Mouse (Mus musculus): ENCODE data around the gene Tpx2.

Tpx2 gene

DNA sequence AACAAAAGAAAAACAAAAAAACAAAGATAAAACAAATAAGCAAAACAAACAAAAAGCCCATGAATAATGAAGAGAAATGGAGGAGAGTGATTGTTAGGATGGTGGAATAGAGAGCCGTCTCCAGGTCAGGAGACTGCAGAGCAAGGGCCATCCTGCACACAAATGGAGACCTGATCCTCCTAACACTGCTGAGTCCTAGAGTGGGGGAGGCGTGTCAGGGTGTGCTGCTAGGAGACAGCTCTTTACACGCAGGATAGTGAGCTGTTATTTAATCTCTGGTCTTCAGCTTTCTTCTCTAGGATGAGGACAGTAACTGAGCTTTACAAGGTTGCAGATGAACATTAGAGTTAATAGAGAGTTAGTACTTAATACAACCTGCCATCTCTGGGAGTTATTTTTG, 14.9 kb downstream of the Tpx2 start:
- DNase-seq (ENCODE audit: low read depth, low spot score), result no peak

GRCm38 (mm10) chr2:152863346-152863745, 15.6 kb downstream of the Tpx2 start:
- no peak for DNase-seq (ENCODE audit: low read depth, low spot score)

- DNase-seq (ENCODE audit: low read depth, low spot score), result no peak
Measured at GRCm38 (mm10) chr2:152878239-152878638, 30.5 kb downstream of the Tpx2 start.

- no peak for DNase-seq (ENCODE audit: low read depth, low spot score)
Measured at GRCm38 (mm10) chr2:152880898-152881297, 33.1 kb downstream of the Tpx2 start.

DNA sequence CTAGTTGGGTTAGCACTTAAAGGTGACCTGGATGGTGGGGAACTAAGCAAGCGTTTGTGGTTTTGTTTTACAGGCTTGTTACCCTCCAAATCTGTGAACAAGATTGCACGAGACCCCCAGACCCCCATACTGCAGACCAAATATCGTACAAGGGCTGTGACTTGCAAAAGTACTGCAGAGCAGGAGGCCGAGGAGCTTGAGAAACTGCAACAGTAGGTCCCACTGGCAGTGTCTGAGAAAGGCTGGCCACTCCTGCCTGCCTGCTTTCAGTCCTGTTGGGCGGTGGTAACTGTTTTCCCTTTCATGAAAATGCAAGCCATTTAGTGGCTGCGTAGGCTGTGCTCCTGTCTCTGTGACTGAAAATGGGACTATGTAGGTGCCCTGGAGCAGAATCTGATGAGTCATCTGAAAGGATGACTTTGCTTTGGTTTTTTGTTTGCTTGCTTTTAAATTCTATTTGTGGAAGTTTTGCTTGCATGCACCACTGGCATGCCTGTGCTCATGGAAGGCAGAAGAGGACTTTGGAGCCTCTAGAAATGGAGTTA, 36.4 kb downstream of the Tpx2 start:
- peak; percentile 68 for DNase-seq (ENCODE audit: low read depth, low spot score)

DNA sequence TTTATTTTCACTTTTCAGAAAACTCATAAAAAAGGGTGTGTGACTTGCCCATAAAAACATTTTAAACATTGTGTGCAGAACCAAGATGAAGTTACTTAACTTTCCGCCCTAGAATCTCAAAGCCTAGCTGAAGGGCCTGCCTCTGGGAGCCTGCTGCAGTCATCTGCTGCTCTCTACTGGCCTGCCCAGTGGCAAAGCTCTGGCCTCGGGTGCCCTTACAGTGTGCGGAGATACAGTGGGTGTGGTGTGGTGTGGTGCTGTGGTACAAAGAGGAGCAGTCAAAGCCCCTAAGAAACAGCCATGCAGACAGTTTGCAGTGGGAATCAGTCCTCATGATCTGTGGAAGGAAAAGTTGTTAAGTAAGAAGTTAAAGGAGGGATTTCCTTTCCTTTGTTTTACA, 39.5 kb downstream of the Tpx2 start:
- DNase-seq (ENCODE audit: low read depth, low spot score), result no peak

- no peak for DNase-seq (ENCODE audit: low read depth, low spot score)
Measured at GRCm38 (mm10) chr2:152888774-152889173, 41.0 kb downstream of the Tpx2 start.

DNA sequence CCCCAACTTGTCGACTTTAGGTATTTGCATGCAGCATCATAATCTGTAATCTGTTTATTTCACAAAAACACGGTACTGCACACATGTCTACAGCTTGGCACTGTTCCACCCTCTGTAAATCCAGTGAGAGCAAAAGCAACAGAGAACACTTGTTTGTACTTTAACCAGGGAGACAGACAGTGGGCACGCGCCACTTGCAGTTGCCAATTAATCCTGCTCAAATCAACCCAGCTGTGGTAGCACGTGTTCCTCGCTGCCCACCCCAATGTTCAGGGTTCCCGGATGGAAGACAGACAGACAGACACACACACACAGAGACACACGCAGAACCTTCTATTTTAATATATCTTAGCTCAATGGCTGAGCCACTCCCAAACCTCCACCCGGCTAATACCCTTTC, 48.1 kb downstream of the Tpx2 start:
- no peak for DNase-seq (ENCODE audit: low read depth, low spot score)

- DNase-seq (ENCODE audit: low read depth, low spot score), result no peak
Measured at GRCm38 (mm10) chr2:152896926-152897325, 49.2 kb downstream of the Tpx2 start.

- DNase-seq (ENCODE audit: low read depth, low spot score), result no peak
Measured at GRCm38 (mm10) chr2:152899011-152899410, 51.2 kb downstream of the Tpx2 start.

- DNase-seq (ENCODE audit: low read depth, low spot score), result no peak
Measured at GRCm38 (mm10) chr2:152901296-152901695, 53.5 kb downstream of the Tpx2 start.

DNA sequence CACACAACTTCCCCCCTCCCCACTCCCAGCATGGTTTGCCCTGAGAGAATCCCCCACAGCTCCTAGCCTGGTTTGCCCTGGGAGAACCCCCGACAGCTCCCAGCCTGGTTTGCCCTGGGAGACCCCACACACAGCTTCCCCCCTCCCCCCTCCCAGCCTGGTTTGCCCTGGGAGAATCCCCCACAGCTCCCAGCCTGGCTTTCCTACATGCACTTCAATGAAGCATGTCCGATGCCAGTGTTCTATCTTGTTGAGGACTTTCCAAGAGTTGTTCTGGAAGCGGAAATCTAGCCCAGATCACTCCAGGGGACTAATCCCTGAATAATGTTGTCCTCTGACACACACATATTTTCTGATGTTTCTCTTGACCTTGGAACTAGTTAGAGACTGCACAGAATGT, 54.9 kb downstream of the Tpx2 start:
- DNase-seq (ENCODE audit: low read depth, low spot score), result no peak

GRCm38 (mm10) chr2:152903586-152903985, 55.8 kb downstream of the Tpx2 start:
- no peak for DNase-seq (ENCODE audit: low read depth, low spot score)

DNA sequence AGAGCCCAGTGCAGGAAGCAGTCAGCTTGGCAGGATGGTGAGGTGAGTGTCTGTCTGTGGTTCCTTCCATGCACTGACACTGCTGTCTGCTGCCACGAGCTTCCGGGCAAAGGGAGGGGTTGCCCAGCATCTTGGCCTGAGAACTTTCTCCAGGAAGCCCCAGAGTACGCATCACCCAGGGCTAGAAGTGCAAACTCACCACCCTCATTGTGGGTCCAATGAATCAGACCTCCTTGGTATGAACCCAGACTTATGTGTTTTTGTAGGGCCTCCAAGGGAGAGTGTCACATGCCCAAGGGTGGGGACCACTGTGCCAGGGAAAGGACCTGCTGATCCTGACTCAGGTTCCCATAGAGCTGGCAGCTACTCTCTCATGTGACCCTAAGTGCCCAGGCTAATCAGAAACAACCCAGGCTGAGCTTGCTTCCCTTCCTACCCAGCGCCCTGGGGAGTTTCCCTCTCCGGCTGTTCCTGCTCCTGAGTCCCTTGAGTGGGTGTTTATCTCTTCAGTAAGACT, 56.4 kb downstream of the Tpx2 start:
- no peak for DNase-seq (ENCODE audit: low read depth, low spot score)

GRCm38 (mm10) chr2:152905036-152905829, 57.5 kb downstream of the Tpx2 start:
- no peak for DNase-seq (ENCODE audit: low read depth, low spot score)

DNA sequence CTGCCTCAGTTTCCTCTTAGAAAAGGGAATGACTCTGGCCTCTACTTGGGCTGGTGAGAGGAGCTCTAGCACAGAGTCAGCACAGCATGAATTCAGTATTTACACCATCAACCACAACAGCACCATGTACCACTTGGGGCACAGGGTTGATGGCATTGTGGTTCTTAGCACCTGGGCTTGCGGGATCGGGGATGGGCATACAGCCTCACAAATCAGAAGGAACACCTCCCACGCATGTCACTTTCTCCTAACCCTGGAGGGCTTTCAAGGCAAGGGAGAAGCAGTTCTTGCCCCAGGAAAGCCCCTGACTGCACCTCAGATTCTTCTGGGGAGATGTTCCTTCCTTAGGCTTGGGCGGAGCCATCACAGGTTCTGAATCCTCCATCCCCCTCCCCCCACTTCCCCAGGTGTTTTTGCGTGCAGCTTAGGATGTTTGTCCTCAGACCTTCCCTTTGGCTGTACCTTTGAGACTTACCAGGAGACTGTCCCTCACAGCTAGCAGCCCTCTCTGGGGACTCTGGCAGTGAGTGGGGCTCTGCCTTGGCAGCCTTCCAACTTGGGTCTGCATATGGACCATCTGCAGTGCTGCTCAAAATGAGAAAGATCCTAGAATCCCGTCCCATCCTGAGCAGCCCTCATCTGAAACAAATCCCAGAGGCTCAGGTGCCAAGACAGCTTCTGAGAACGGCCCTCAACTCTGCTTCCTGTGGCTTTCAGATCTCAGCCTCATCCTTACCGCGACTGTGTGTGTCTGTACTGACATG, 58.7 kb downstream of the Tpx2 start:
- DNase-seq (ENCODE audit: low read depth, low spot score), result no peak

DNA sequence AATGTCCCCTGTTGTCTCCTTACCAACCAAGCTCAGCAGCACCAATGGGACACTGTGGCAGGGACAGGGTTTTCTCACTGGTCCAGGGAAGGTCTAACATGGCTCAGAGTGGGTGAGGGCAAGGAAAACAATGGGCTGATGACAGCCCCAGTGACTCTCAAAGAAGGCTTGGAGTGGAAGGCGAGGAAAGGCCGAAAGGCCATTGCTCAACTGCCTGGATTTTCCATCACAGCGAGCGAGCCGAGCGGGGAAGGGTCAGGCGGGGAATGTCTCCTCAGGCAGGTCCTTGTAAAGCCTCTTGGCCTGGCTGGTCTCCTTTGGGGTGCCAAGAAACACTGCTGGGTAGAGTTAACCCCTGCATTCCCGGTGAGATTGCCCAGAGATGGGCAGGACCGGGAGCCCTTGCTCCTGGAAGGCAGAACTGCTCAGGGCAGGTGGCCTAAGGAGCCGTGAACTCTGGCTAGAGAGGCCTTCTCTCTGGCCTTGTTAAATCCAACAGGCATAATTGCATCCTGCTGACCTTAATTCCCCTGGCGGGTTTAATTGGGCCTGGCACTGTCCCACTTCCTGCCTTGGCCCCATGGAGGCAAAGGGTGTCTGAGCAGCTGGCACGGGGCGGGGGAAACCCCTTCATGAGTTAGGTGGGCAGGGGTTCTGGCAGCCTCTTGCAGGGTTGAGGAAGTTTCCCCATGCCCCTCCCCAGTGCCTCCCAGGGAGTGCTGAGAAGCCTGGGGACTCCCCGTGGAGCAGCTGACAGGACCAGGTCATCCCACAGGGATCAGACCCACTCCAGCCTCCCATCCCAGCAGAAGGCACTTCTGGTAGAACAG, 59.6 kb downstream of the Tpx2 start:
- DNase-seq (ENCODE audit: low read depth, low spot score), result no peak

DNA sequence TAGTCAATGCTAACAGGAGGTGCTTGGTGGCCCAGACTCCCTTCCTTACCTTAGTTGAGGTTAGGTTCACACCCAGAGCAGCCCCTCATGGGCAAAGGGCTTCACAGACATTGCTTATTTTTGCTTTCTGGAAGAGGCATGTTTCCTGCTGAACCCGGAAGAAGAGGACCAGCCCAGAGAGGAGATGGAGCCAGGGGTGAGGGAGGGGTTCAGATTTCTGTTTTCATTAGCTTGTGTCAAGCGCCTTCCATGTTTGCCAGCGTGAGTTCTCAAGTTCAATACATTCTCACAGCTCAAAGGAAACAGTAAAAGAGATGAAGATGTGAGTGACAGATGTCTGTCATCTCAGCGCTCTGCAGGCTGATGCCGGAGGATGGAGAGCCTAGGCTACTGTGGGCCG, 62.1 kb downstream of the Tpx2 start:
- DNase-seq (ENCODE audit: low read depth, low spot score), result no peak

DNA sequence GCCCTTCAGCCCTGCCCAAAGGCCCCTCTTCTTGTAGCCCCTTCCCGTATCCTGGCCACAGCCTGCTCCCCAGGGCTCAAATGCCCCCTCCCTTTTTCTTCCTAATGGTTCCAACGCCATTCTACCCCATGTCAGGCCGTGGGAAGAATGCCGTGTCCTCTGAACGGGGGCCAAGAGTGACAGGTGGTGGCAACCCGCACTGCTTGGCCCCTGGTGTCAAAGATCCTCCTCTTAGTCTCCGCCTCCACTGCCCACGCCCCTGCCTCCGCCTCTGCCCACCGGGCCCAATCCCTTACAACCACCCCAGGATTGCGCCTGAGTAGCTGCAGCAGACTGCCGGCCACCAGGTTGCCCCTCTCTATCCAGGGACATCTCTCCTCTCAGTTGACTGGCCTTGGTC, 63.3 kb downstream of the Tpx2 start, which contains the start of gene Mylk2:
Mylk2 (plus strand) TSS at position 322 of the 400 bp plus-strand sequence.
- no peak for DNase-seq (ENCODE audit: low read depth, low spot score)

GRCm38 (mm10) chr2:152911432-152911831, 63.7 kb downstream of the Tpx2 start:
- no peak for DNase-seq (ENCODE audit: low read depth, low spot score)

- DNase-seq (ENCODE audit: low read depth, low spot score), result no peak
Measured at GRCm38 (mm10) chr2:152913471-152913870, 65.7 kb downstream of the Tpx2 start.

Data from ZHBTc4 (cell line).